Mouse (Mus musculus): ENCODE results near the gene Mis12. TPM values are rescaled to one million over a fixed set of nuclear protein-coding genes. Genes with fewer than 3 reads are reported as not detected.

The Mis12 gene
- polyA plus RNA-seq (2015; fragmentation: Nextera tagmentation; extraction: Ambion mirVana) = 15.8 and 17.7 TPM in 2 replicates

GRCm38 (mm10) chr11:71019201-71020068 is at the start of gene Mis12, which contains the start of gene Derl2:
TSS of gene Mis12 (plus strand) at chr11:71019611.
TSS of gene Derl2 (minus strand) at chr11:71019841.

DNA sequence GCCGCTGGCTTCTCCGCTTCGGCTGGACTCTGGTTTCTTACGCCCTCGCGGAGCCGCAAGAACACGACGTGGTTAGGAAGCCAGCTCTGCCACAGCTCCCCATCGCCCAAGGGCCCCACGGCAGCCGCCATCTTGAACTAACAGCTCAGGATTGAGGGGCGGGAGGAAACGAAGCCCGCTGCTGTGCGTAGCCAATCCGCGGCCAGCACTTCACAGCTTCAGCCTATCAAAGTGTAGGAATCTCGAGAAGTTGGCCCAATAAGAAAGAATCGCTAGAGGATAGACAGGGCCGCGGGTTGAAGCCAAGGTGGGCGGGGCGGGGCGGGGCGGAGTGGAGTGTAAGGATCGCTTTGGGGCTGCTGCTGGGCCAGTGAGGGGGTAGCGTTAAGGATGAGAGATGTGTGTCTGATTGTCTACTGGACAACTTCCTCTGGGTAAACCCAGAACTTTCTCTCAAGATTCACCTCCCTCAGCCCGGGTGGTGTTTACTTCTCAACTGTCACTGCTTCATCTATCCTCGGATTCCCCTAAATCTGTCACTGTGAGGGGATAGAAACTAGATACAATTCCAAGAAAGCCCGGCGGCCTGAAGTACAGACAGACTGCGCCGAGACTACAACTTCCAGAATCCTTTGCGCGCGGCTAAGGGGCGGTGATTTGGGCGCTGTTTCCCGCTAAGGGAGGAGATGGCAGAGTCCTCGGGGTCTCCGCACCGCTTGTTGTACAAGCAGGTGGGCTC is 49.4 kb upstream of the Mis12 start, which contains the start of the genes Nup88 and Rpain:
Nup88 (minus strand) TSS at position 153 of the 739 bp plus-strand sequence.
Rpain (plus strand) TSS at position 393 of the 739 bp plus-strand sequence.

GRCm38 (mm10) chr11:70982557-70983228 is 36.7 kb upstream of the Mis12 start, which contains the start of gene C1qbp:
TSS of gene C1qbp (minus strand) at chr11:70983026.

GRCm38 (mm10) chr11:71004316-71004773 is 15.1 kb upstream of the Mis12 start, which contains the start of gene Dhx33:
TSS of gene Dhx33 (minus strand) at chr11:71004437.

GRCm38 (mm10) chr11:71033163-71033761 is 13.9 kb downstream of the Mis12 start, which contains the start of gene 6330403K07Rik:
TSS of gene 6330403K07Rik (minus strand) at chr11:71033513.

Other genes starting within 250 kb of the Mis12 start
- gene Scimp, start 207.0 kb upstream of the Mis12 start, polyA plus RNA-seq (2015; fragmentation: Nextera tagmentation; extraction: Ambion mirVana) = 0.28 and 0.36 TPM in 2 replicates
- gene Rabep1, start 174.8 kb upstream of the Mis12 start, polyA plus RNA-seq (2015; fragmentation: Nextera tagmentation; extraction: Ambion mirVana) = 98.5 and 103 TPM in 2 replicates
- 80.3 and 86.6 TPM in 2 replicates for gene Nup88, start 49.6 kb upstream of the Mis12 start, polyA plus RNA-seq (2015; fragmentation: Nextera tagmentation; extraction: Ambion mirVana)
- 68.7 and 70.7 TPM in 2 replicates for gene Rpain, start 49.4 kb upstream of the Mis12 start, polyA plus RNA-seq (2015; fragmentation: Nextera tagmentation; extraction: Ambion mirVana)
- gene C1qbp, start 36.6 kb upstream of the Mis12 start, polyA plus RNA-seq (2015; fragmentation: Nextera tagmentation; extraction: Ambion mirVana) = 180 and 197 TPM in 2 replicates
- gene Dhx33, start 15.2 kb upstream of the Mis12 start, polyA plus RNA-seq (2015; fragmentation: Nextera tagmentation; extraction: Ambion mirVana) = 8.2 and 9.2 TPM in 2 replicates
- gene Derl2, start 230 bp downstream of the Mis12 start, polyA plus RNA-seq (2015; fragmentation: Nextera tagmentation; extraction: Ambion mirVana) = 24.3 and 27.5 TPM in 2 replicates
- 736 and 759 TPM in 2 replicates for gene 6330403K07Rik, start 13.9 kb downstream of the Mis12 start, polyA plus RNA-seq (2015; fragmentation: Nextera tagmentation; extraction: Ambion mirVana)
- not detected in 2 replicates for gene Nlrp1a, start 125.1 kb downstream of the Mis12 start, polyA plus RNA-seq (2015; fragmentation: Nextera tagmentation; extraction: Ambion mirVana)
- gene Nlrp1b, start 211.1 kb downstream of the Mis12 start, polyA plus RNA-seq (2015; fragmentation: Nextera tagmentation; extraction: Ambion mirVana) = not detected in 2 replicates

All from neural tube, postnatal 0 days (tissue).